Mouse (Mus musculus): ENCODE results near the gene Mia2. TPM values are rescaled to one million over a fixed set of nuclear protein-coding genes. Genes with fewer than 3 reads are reported as not detected.

Mia2 gene
- total RNA-seq, 2 experiments from 2014 or later, result 91.4 to 103 TPM

- DNase-seq, result no peak
Observed at GRCm38 (mm10) chr12:59104771-59105170, 9.2 kb downstream of the Mia2 start.

- no peak for DNase-seq
Observed at GRCm38 (mm10) chr12:59105914-59106313, 10.3 kb downstream of the Mia2 start.

DNA sequence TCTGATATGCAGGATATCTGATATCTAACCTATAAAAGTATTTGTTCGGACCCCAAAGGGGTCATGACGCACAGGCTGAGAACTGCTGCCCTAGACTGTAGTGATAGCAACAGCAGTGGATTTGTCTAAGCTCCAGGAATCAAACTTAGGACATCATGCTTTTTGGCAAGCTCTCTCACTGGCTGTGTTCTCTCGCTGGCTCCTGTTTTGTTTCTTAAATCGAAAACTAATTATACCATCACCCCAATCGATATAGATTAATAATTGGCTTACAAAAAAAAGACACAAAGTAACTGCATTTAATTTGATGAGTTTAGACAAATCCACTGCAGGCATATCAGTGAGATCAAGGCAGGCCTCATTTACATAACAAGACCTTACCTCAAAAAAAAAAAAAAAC, 10.9 kb downstream of the Mia2 start:
- no peak for DNase-seq

DNA sequence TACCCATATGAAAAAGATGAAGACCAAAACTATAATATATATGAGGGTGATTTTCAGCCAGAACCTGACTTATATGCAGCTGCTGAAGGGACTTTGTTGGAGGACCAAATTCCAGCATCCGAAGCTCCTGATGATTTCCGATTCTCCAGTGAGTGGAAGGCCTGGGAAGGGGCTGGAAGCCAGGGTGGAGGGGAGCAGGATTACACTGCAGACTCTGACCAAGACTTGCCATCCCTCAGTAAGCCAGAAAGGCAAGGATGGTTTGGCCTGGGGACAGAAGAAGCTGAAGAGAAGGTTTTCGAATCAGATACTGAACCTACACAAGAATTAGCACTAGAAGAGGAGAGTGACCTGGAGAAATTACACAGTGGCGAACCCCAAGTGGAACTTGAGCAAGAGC, 12.3 kb downstream of the Mia2 start:
- no peak for DNase-seq

GRCm38 (mm10) chr12:59117184-59117583, 21.6 kb downstream of the Mia2 start:
- DNase-seq, result no peak

- DNase-seq, result no peak
Observed at GRCm38 (mm10) chr12:59125426-59125825, 29.8 kb downstream of the Mia2 start.

- DNase-seq, result no peak
Observed at GRCm38 (mm10) chr12:59128501-59128900, 32.9 kb downstream of the Mia2 start.

- DNase-seq, result peak; percentile 28 to 52
Observed at GRCm38 (mm10) chr12:59129038-59129437, 33.4 kb downstream of the Mia2 start.

DNA sequence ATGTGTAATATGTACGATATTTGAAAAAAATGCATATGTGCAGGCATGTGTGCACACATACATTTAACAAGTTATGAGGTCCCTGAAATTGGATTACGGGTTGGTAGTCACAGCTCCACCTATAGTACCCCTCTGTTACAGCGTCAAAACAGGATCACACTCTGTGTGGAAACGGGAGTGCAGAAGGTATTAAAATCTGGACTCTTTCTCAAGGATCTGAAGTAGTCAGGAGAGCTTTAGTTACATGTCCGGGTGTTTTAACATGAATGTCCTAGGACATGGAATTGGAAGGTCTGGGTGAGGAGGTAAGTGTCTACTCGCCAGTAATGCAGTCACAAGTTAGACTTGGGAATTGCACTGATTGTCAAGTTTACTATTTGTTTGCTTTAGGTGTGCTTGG, 34.0 kb downstream of the Mia2 start:
- peak; percentile 70 to 80 for DNase-seq

DNA sequence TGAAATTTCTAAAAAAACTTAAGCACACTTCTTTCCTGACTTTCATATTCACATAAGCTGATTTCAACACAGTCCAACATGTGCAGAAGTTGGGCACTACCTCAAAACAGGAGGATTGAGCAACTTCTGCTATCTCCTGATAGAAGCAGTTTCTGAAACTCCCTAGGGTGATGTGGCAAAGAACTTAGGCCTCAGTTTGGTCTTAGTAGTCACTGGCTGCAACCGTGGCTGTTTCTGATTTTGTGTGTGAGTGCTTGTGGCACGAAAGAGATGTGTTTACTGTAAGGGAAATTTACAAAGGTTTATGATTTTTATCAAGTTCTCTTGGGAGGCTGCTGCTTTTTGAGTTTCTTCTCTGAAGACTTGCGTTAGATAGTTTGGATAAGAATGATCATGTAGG, 34.6 kb downstream of the Mia2 start:
- DNase-seq, result peak; percentile 63 to 68

DNA sequence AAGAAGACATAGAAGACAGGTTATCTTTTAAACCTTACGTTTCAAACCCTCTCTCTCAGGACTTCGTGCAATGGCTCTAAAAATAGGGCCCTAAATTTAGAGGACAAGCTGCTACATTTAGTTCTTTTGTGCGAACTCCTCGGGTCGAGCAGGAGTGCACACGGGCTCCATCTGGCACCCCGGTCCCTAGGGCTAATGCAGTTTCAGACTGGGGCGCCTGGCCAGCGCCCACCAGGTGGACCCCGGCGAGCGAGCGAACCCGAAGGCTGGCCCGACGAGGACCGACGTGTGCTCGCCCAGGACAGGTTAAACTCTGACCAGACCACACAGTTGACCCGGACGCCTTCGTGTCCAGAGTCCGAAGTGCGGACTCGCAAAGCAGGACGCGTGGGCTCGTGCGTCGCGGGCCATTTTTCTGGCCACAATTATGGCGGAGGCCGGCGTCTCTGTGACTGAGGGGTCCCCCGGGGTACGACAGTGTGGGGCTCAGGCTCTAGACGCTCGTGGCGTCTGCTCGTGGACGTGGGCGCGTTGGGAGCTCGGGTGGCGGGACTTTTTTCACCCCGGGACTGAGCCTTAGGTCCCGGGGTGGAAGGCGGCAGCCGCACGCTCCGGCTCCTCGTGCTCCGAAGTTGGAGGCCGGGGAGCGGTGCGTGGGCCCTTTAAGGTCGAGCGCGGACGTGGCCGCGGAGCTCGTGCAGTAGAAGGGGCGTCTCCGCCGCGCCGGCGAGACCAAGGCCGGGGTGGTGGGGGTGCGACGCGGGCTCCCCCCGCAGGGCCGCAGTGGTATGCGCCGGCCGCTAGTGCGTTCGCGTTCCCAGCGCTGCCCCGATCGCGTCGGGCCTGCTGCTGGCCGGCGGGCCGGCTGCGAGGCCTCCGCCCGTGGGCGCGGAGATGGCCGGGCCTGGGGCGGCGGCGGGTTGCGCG, 35.3 kb downstream of the Mia2 start:
- peak; percentile 93 to 97 for DNase-seq

GRCm38 (mm10) chr12:59131578-59131946, 36.0 kb downstream of the Mia2 start:
- DNase-seq, result no peak

- no peak for DNase-seq
Observed at GRCm38 (mm10) chr12:59132462-59132861, 36.9 kb downstream of the Mia2 start.

DNA sequence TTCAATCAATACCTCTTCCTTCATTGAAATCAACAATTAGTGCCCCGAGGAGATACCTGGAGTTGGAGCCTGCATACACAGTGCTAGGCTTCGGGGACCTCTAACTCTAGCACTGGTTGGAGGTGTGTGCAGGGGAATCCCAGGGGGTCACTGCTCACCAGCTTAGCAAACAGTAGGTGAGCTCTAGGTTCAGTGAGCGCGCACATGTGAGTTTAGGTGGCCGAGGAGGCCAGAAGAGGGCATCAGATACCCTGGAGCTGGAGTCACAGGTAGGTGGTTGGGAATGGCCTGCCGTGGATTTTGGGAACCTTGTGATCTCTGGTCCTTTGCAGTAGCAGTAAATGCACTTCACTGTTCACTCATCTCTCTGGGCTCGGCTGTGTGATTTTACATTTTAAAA, 37.3 kb downstream of the Mia2 start:
- no peak for DNase-seq

GRCm38 (mm10) chr12:59133437-59133999, 37.9 kb downstream of the Mia2 start:
- no peak for DNase-seq

- no peak for DNase-seq
Observed at GRCm38 (mm10) chr12:59135096-59135495, 39.5 kb downstream of the Mia2 start.

- no peak for DNase-seq
Observed at GRCm38 (mm10) chr12:59135533-59136300, 40.1 kb downstream of the Mia2 start.

GRCm38 (mm10) chr12:59137031-59137430, 41.4 kb downstream of the Mia2 start:
- no peak for DNase-seq

GRCm38 (mm10) chr12:59139372-59139771, 43.8 kb downstream of the Mia2 start:
- no peak for DNase-seq

DNA sequence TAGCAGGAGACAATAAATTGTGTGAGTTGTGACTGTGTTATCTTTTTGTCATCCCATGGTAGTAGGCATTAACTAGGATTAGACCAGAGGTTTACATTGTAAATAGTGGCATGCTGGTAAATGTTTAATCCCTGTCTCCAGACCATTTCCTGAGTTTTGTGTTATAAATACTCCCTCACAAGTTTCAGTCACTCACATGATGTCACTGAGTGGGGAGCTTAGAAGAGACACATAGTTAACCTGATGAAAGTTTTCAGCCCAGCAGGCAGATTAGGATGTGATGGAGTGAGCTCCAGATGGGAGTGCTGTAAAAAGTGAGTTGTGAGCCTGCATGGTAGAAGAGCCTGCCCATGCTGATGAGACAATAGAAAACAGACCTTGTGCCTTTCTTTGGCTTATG, 49.5 kb downstream of the Mia2 start:
- no peak for DNase-seq

GRCm38 (mm10) chr12:59149691-59150090, 54.1 kb downstream of the Mia2 start:
- no peak for DNase-seq

DNA sequence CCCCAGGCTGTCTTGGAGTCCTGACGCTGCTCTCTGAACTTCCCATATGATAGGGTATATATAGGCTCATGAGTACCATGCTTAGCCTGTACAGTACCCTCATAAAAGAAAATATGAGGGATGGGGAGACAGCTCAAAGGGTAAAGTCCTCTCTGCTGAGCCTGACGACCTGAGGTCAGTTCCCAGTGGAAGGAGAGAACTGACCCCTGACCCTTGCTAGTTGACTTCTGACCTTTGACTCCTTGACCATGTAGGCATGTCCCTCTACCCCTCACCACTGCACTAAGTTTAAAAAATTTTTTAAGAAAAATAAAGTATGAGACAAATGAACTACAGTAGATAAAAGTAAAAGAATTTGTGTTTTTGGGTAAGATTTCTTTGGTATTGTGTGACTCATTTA, 65.5 kb downstream of the Mia2 start:
- DNase-seq, result no peak

- no peak for DNase-seq
Observed at GRCm38 (mm10) chr12:59162797-59163196, 67.2 kb downstream of the Mia2 start.
